ENCODE assay signal across 9 mouse cellular contexts in the genomic region with DNA sequence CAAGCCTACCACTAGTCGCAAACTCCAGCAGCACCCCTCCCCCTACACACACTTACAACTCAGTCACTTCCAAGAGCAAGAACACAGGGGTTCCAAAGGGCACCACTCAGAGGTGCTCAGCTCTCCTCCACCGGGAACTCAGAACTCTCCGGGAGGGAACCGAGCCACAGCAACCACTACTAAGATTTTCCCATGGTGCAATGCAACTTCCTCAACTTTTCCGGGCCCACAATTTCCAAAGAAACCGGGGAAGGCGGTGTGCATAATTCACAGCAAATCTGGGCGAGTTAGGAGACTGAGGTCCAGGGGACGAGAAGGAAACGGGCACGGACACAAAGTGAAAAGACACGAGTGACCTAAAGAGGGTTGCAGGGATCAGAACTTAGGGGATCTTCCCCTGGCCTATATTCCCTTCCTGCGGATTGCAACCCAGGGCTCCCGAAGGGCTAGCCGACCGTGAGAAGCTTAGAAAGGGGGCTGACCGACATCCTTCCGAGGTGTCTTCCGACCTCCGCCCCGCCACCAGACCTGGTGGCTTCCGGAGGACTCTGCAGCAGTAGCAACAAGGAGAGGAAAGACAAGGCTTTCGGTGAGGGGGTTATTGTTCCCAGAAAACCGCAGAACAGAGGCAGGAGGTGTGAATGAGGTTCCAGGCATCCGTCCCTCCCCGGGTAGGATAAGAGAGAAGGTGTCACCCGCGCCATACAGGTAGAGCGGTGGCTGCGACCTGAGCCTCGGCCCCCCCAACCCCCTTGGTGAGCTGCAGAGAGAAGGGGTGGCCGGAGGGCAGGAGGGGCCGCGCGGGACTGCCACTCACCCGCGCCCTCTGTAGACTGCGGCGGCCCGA. TPM values are rescaled to one million over a fixed set of nuclear protein-coding genes. Genes with fewer than 3 reads are reported as not detected.
A peak's percentile ranks its signal among the peaks of the same experiment; 100 is the strongest.
DNase-seq lines count a peak whose midpoint lies in the region; ATAC-seq lines count a peak whose summit lies in the region.
"Had no signal": no experiment of that assay in that cellular context is flagged by ENCODE, and none has a peak within 500 bp of the region (broad histone marks: within the 10 kb centered on the region; RNA-seq: fewer than 3 reads in every experiment).

No protein-coding gene starts in this region.

- intact Hi-C loops in heart, postnatal 36 days (cut with DNase I): loop anchor here (1.0 to 5.0 kb wide), 2 partner anchors 47 to 62 kb away; no protein-coding TSS in a partner anchor

- H3K9ac ChIP-seq in midbrain, embryonic 11.5 days (ENCODE audit: low read length): peak overlapping the region; percentile 95

- peak; percentile 17 for DNase-seq in MN1 (ENCODE audit: low spot score)
- DNase-seq in embryonic facial prominence, embryonic 10.5 days (ENCODE audit: low spot score): peak; percentile 59
- DNase-seq in heart, postnatal 36 days: peak; percentile 18 to 22
- DNase-seq in layer of hippocampus, postnatal 25 days (ENCODE audit: extremely low spot score in 1 of 2, low spot score in 1 of 2): peak; percentile 15 to 19
- peak; percentile 96 for DNase-seq in midbrain, embryonic 11.5 days (ENCODE audit: low spot score, missing footprints)

- H3K4me1 ChIP-seq in erythroblast, embryonic 14.5 days (ENCODE audit: control insufficient read depth): peaks cover 5% of the 10 kb centered on the region
- H3K4me1 ChIP-seq in embryonic facial prominence, embryonic 10.5 days: peaks cover 58% of the 10 kb centered on the region
- H3K4me1 ChIP-seq in midbrain, embryonic 11.5 days (ENCODE audit: control insufficient read depth, insufficient read depth, low read length): peaks cover 3% of the 10 kb centered on the region; the same call in 1 of the 2 replicates

- peaks cover 75% of the 10 kb centered on the region for H3K27me3 ChIP-seq in erythroblast, embryonic 14.5 days (ENCODE audit: control insufficient read depth)
- 0 out of 2 replicates have a peak, but pooled peaks cover 9% of the 10 kb centered on the region for H3K27me3 ChIP-seq in embryonic facial prominence, embryonic 10.5 days (replicated peaks; ENCODE audit: low read depth, poor library complexity, severe bottlenecking)
- H3K27me3 ChIP-seq in midbrain, embryonic 11.5 days (ENCODE audit: control insufficient read depth, insufficient read depth, low read length): no peaks in the 10 kb centered on the region

- no peaks in the 10 kb centered on the region for H3K36me3 ChIP-seq in erythroblast, embryonic 14.5 days (ENCODE audit: control insufficient read depth)
- H3K36me3 ChIP-seq in embryonic facial prominence, embryonic 10.5 days (replicated peaks): peaks cover 32% of the 10 kb centered on the region
- H3K36me3 ChIP-seq in midbrain, embryonic 11.5 days (ENCODE audit: control insufficient read depth, insufficient read depth, low read length): no peaks in the 10 kb centered on the region

- H3K27ac ChIP-seq in embryonic facial prominence, embryonic 10.5 days (replicated peaks): peak overlapping the region; percentile 98
- peak overlapping the region; percentile 73 for H3K27ac ChIP-seq in midbrain, embryonic 11.5 days (ENCODE audit: low read depth, low read length)

- ATAC-seq in erythroblast, adult 5-6 weeks (replicated peaks; ENCODE audit: low FRiP score, poor library complexity, severe bottlenecking): no peak
- ATAC-seq in midbrain, embryonic 11.5 days (ENCODE audit: low FRiP score): peak; percentile 31; the same call in 1 of the 2 replicates
- no peak for ATAC-seq in CD4-positive, CD25-positive, alpha-beta regulatory T cell, adult 4 months

- peaks cover 5% of the 10 kb centered on the region; the same call in 1 of the 2 replicates for H3K9me3 ChIP-seq in erythroblast, embryonic 14.5 days (ENCODE audit: control insufficient read depth, low read length)
- H3K9me3 ChIP-seq in embryonic facial prominence, embryonic 10.5 days: no peaks in the 10 kb centered on the region
- H3K9me3 ChIP-seq in midbrain, embryonic 11.5 days (ENCODE audit: control insufficient read depth, low read length): no peaks in the 10 kb centered on the region

- WGBS in embryonic facial prominence, embryonic 10.5 days: 0% methylated on average over 40 of the region's 40 CpGs
- WGBS in midbrain, embryonic 11.5 days: 0% methylated on average over 37 of the region's 40 CpGs

- peak overlapping the region; percentile 96 for H3K4me2 ChIP-seq in midbrain, embryonic 11.5 days

- peak overlapping the region; percentile 58 for H3K4me3 ChIP-seq in erythroblast, embryonic 14.5 days (replicated peaks)
- peak overlapping the region; percentile 95 for H3K4me3 ChIP-seq in embryonic facial prominence, embryonic 10.5 days
- H3K4me3 ChIP-seq in midbrain, embryonic 11.5 days (ENCODE audit: low read depth, low read length): peak overlapping the region; percentile 83

RNA-seq across cellular contexts. Expression of gene Dlg5, which starts 1.2 kb away (rescaled TPM):
- polyA plus RNA-seq in erythroblast, embryonic 14.5 days (2012): 0.03 TPM in 1 of 2 replicates, not detected in the other
- not detected in 2 replicates for total RNA-seq in erythroblast, adult 5-6 weeks (2015; ENCODE audit: low replicate concordance)
- total RNA-seq in erythroblast, adult 5-6 weeks (2017; ENCODE audit: low replicate concordance): 0.14 TPM in 1 of 2 replicates, not detected in the other
- 21.1 and 23.5 TPM in 2 replicates for polyA plus RNA-seq in embryonic facial prominence, embryonic 10.5 days (2016; fragmentation: Nextera tagmentation; extraction: Ambion mirVana)
- 1 to 10 TPM; 7.9 to 9.2 TPM for total RNA-seq in heart, postnatal 36 days (2021)
- total RNA-seq in layer of hippocampus, postnatal 25 days (2021): 10 to 100 TPM; 52.0 to 54.3 TPM
- polyA plus RNA-seq in midbrain, embryonic 11.5 days (2014; fragmentation: Nextera tagmentation; extraction: Ambion mirVana): 19.3 and 20.5 TPM in 2 replicates
- polyA plus RNA-seq in CD4-positive, CD25-positive, alpha-beta regulatory T cell, adult 4 months (2017; shearing (Covaris generic)): under 1 TPM; 0.32 to 0.49 TPM

RNA-seq across cellular contexts. Expression of gene E330034G19Rik, which starts 48.5 kb away (rescaled TPM):
- polyA plus RNA-seq in erythroblast, embryonic 14.5 days (2012): not detected in 2 replicates
- total RNA-seq in erythroblast, adult 5-6 weeks (2015; ENCODE audit: low replicate concordance): not detected in 2 replicates
- not detected in 2 replicates for total RNA-seq in erythroblast, adult 5-6 weeks (2017; ENCODE audit: low replicate concordance)
- not detected in 2 replicates for polyA plus RNA-seq in embryonic facial prominence, embryonic 10.5 days (2016; fragmentation: Nextera tagmentation; extraction: Ambion mirVana)
- total RNA-seq in heart, postnatal 36 days (2021): not detected
- under 1 TPM in 1 of 2 experiments, not detected in 1; 0.63 TPM for total RNA-seq in layer of hippocampus, postnatal 25 days (2021)
- not detected in 2 replicates for polyA plus RNA-seq in midbrain, embryonic 11.5 days (2014; fragmentation: Nextera tagmentation; extraction: Ambion mirVana)
- not detected for polyA plus RNA-seq in CD4-positive, CD25-positive, alpha-beta regulatory T cell, adult 4 months (2017; shearing (Covaris generic))
- total RNA-seq: hematopoietic stem cell, adult 5-6 weeks had no signal

Comparison
In these comparisons a context has a peak if more than half of its experiments do, and no peak if none do; other contexts are left out.
1. DNase-seq: peak in every context shown above with its lines; median percentile 96 in midbrain, embryonic 11.5 days; 59 in embryonic facial prominence, embryonic 10.5 days; 20 in heart, postnatal 36 days; 17 in MN1; 17 in layer of hippocampus, postnatal 25 days.
2. RNA of gene Dlg5, which starts 1.2 kb away (polyA plus RNA-seq): 21.1 to 23.5 TPM in embryonic facial prominence, embryonic 10.5 days and 19.3 to 20.5 TPM in midbrain, embryonic 11.5 days; 0.32 to 0.49 TPM in CD4-positive, CD25-positive, alpha-beta regulatory T cell, adult 4 months and 0.03 TPM in erythroblast, embryonic 14.5 days; every median in the first group is over 10 times any median in the second.
3. Peak in every context shown above with its lines, with median percentiles within 50 percentile points of each other: H3K4me3 ChIP-seq.